Mouse (Mus musculus) neural tube, embryonic 13.5 days (tissue): Measurements from ENCODE around the gene Commd8. TPM values are rescaled to one million over a fixed set of nuclear protein-coding genes. Genes with fewer than 3 reads are reported as not detected.
"Not testable (repeated sequence)": the region's sequence is repeated elsewhere in the genome, so short reads cannot be mapped to it uniquely, and the experiment has no call there.

Experiments used
- ATAC-seq: fragments of 200-750 bp; cut with Nextera tagmentation; 2 replicates; pipeline ENCODE4 v1.8.0; 2017; ENCODE audit warnings: low read depth, mild to moderate bottlenecking, moderate TSS enrichment, moderate library complexity
- H3K27ac ChIP-seq: fragments of 300-500 bp; sonication (generic); replicated peaks from 2 replicates; pipeline ENCODE4 v1.5.1; 2015; ENCODE audit warnings: moderate library complexity, mild to moderate bottlenecking, inconsistent platforms
- H3K27me3 ChIP-seq: fragments of 300-500 bp; sonication (generic); 2 replicates; pipeline ENCODE4 v1.6.1; 2015; ENCODE audit warnings: mild to moderate bottlenecking, inconsistent platforms
- H3K36me3 ChIP-seq: fragments of 300-500 bp; sonication (generic); 2 replicates; pipeline ENCODE4 v1.6.1; 2015; ENCODE audit warnings: mild to moderate bottlenecking, inconsistent platforms
- H3K4me1 ChIP-seq: fragments of 300-500 bp; sonication (generic); replicated peaks from 2 replicates; pipeline ENCODE4 v1.6.1; 2015; ENCODE audit warnings: inconsistent platforms
- H3K4me2 ChIP-seq: fragments of 300-500 bp; sonication (generic); 2 replicates; pipeline ENCODE4 v1.6.1; 2015; ENCODE audit warnings: inconsistent platforms, mild to moderate bottlenecking, moderate library complexity
- H3K4me3 ChIP-seq: fragments of 300-500 bp; sonication (generic); 2 replicates; pipeline ENCODE4 v1.5.1; 2015; ENCODE audit warnings: mild to moderate bottlenecking, inconsistent platforms
- H3K9ac ChIP-seq: fragments of 300-500 bp; sonication (generic); 2 replicates; pipeline ENCODE4 v1.6.1; 2015; ENCODE audit warnings: moderate library complexity, mild to moderate bottlenecking, inconsistent platforms
- H3K9me3 ChIP-seq: fragments of 300-500 bp; sonication (generic); 2 replicates; pipeline ENCODE4 v1.6.1; 2016; ENCODE audit warnings: inconsistent platforms
- WGBS: fragments of 180-500 bp; shearing (Covaris S2); methylation state at CpG from one replicate; pipeline ENCODE4 v1.1.7; 2015; 5-methylcytosine and 5-hydroxymethylcytosine counted together
- polyA plus RNA-seq: library from polyadenylated mRNA; unstranded; fragments of >200 nt; fragmentation: Nextera tagmentation; extraction: Ambion mirVana; gene quantifications from 2 replicates; pipeline ENCODE4 v1.2.1, GENCODE M21; 2015

The Commd8 gene
- polyA plus RNA-seq, 1 experiment from 2014 or later, result 150 TPM

DNA sequence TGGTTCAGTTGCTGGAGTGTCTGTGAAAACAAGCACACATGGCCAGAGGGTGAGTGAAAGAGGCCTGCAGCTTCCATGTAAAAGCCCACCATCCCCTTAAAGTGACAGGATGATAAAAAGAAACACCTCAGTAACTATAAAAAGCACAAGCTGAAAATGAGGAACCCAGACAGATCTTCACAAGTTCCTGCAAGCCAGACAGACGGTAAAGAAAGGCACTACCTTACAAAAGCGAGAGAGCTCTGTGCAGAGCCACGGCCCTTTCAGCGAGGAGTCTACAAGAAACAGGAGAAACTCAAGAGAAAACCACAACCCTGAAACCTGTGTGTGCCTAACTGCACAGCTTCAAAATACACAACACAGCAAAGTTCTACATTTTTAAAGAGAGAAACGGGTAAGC is 5.1 kb downstream of the Commd8 start:
- Histone ChIP-seq H3K4me2 (no peak overlapping the region), H3K27me3 (no peaks in the 10 kb centered on the region), H3K9ac (no peak overlapping the region), H3K36me3 (peaks cover 49% of the 10 kb centered on the region), H3K4me3 (no peak overlapping the region), H3K27ac (no peak overlapping the region), H3K4me1 (peaks cover 30% of the 10 kb centered on the region), H3K9me3 (no peaks in the 10 kb centered on the region)
- WGBS, result 91% methylated on average over 5 of the region's 5 CpGs
- no peak for ATAC-seq

DNA sequence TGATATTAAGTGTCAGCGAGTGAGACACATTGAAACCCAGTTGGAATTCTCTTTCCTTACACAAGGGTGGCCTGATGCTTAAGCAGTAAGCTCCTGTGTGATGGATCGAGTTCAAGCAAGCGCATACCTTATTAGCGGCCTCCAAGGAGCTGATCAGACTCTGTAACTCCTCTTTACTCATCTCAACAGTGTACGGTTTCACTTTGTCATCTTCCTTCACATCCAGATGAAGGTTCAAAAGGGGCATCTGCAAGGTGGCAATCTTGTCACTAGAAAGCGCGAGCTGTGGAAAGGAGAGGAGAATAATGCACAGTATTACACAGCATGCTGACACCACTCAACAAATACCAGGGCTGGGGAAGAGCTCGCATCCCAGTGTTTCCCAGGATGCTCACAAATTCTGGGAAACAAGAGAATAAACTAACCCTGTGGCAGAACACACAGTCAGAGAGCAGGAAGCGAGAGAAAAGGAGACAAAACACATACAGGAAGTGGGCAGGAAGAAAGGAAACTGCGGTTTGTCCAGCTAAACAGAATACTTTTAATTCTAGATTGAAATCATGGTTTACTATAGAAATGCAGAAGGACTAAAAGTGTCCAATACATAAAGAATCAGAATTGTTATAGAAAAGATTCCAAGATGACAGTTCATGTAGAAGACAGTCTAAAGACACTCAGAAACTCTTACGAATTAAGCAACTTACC is 7.1 kb downstream of the Commd8 start:
- H3K36me3 ChIP-seq, result peaks cover 62% of the 10 kb centered on the region

DNA sequence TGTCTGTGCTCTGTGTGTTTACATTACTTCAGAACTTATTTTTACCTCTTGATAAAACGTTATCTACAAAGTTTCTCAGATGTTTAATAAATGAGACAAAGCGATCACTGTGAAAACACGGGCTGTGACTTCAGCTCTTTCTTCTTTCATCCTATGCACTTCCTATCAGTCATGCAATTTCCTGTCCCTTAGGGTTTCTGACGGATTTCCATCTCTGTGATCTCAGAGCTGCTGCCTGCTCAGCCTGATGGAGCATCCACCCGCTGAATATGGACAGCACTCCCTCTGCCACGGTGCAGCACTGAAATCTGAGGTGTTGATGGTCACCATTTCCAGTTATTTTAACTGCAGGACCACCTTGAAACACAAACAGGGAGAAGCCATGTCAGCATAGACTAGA is 8.5 kb downstream of the Commd8 start:
- ATAC-seq, result no peak
- Histone ChIP-seq H3K36me3 (peaks cover 64% of the 10 kb centered on the region), H3K4me1 (peaks cover 9% of the 10 kb centered on the region; the same call in 1 of the 2 replicates), H3K27ac (no peak overlapping the region), H3K9me3 (no peaks in the 10 kb centered on the region), H3K4me3 (no peak overlapping the region), H3K4me2 (no peak overlapping the region), H3K27me3 (no peaks in the 10 kb centered on the region), H3K9ac (no peak overlapping the region)
- WGBS, result 87% methylated on average over 6 of the region's 6 CpGs

More for the DNA sequence above, 7.1 kb downstream of the Commd8 start:
- no peak overlapping the region for H3K4me3 ChIP-seq
- 87% methylated on average over 11 of the region's 11 CpGs for WGBS
- no peak for ATAC-seq
- H3K27me3 ChIP-seq, result no peaks in the 10 kb centered on the region
- no peak overlapping the region for H3K27ac ChIP-seq
- no peak overlapping the region for H3K9ac ChIP-seq
- H3K4me2 ChIP-seq, result no peak overlapping the region
- H3K9me3 ChIP-seq, result no peaks in the 10 kb centered on the region
- H3K4me1 ChIP-seq, result peaks cover 14% of the 10 kb centered on the region; the same call in 1 of the 2 replicates

DNA sequence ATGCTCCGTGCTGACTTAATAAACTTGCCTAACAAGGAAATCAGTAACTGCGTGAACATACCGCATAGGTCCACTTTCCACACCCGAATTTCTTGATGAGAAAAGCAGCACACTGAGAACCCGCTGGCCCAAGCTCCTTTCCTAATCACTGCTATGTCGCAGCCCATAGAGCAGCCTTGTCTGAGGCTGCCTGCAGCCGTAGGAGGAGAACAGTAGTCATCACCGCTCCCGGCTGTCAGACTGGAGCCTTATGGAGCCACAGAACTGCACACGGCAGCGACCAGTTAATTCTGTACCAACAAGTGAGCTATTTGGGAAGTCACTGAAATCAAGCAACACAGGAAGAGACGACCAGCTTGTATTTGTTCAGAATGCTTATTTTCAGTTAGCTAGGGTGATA is 9.3 kb downstream of the Commd8 start:
- Histone ChIP-seq H3K27me3 (no peaks in the 10 kb centered on the region), H3K36me3 (peaks cover 64% of the 10 kb centered on the region), H3K9ac (no peak overlapping the region), H3K4me1 (0 out of 2 replicates have a peak, but pooled peaks cover 4% of the 10 kb centered on the region), H3K9me3 (no peaks in the 10 kb centered on the region), H3K4me2 (no peak overlapping the region), H3K4me3 (no peak overlapping the region), H3K27ac (no peak overlapping the region)
- ATAC-seq, result no peak
- 90% methylated on average over 12 of the region's 12 CpGs for WGBS

DNA sequence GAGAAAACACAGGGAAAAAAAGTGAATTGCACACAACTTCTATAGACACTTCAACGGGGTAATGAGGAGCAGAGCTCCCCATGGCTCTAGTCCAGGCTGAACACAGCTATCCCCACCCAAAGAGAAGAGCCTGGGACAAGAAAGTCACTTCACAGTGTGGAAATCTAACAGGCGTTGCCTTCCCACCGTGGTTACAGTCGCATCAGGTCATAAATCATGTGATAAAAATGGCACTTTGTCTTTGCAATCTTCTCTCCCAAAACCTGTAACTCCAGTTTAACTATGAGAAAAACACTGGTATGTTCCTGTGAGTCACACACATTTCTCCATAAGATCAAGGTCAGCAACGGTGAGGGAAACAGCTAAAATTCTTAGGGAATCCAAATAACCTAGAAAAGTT is 11.4 kb downstream of the Commd8 start:
- Histone ChIP-seq H3K4me3 (no peak overlapping the region), H3K27me3 (no peaks in the 10 kb centered on the region), H3K36me3 (peaks cover 51% of the 10 kb centered on the region), H3K27ac (no peak overlapping the region), H3K4me1 (no peaks in the 10 kb centered on the region), H3K4me2 (no peak overlapping the region), H3K9me3 (no peaks in the 10 kb centered on the region), H3K9ac (no peak overlapping the region)
- WGBS, result 84% methylated on average over 5 of the region's 5 CpGs
- no peak for ATAC-seq

DNA sequence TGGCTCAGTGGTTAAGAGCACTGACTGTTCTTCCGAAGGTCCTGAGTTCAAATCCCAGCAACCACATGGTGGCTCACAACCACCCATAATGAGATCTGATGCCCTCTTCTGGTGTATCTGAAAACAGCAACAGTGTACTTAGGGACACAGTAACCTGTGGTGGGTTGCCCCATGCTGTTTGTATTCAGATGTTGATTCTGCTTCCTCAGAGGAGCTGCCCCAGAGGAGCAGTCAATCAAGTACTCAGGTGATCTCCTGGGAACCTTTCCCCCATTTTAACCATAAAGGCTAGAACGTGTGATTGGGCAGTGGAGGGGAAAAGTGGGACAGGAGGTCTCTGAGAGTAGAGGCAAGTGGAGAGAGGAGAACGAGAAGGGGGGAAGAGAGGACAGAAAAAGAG is 12.3 kb downstream of the Commd8 start:
- not testable (repeated sequence) for H3K4me2 ChIP-seq, H3K27ac ChIP-seq, H3K4me3 ChIP-seq, H3K27me3 ChIP-seq, H3K9me3 ChIP-seq, H3K4me1 ChIP-seq, H3K9ac ChIP-seq, ATAC-seq
- WGBS, result 69% methylated on average over 3 of the region's 3 CpGs
- peaks cover 42% of the 10 kb centered on the region for H3K36me3 ChIP-seq

DNA sequence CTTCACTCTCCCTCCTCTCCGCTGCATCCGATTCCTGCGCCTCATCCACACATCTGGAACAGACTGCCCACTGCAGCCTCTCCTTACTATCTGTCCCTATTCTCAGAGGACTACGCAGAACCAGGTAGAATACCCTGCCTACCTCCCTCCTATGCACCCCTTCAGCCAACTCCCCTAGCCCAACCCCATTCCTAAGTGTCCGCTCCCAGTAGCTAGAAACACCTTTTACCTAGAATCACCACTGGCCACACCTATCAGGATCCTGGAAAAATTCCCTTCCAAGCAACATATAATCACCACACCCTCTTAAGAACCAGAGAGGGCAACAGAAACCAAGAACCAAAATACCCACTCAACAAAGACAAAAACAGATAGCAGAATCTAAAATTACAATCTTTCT is 17.1 kb downstream of the Commd8 start:
- Histone ChIP-seq H3K27ac (no peak overlapping the region), H3K4me2 (no peak overlapping the region), H3K9me3 (no peaks in the 10 kb centered on the region), H3K36me3 (peaks cover 6% of the 10 kb centered on the region), H3K27me3 (no peaks in the 10 kb centered on the region), H3K4me1 (no peaks in the 10 kb centered on the region), H3K9ac (no peak overlapping the region), H3K4me3 (no peak overlapping the region)
- no peak for ATAC-seq
- 97% methylated on average over 5 of the region's 5 CpGs for WGBS

DNA sequence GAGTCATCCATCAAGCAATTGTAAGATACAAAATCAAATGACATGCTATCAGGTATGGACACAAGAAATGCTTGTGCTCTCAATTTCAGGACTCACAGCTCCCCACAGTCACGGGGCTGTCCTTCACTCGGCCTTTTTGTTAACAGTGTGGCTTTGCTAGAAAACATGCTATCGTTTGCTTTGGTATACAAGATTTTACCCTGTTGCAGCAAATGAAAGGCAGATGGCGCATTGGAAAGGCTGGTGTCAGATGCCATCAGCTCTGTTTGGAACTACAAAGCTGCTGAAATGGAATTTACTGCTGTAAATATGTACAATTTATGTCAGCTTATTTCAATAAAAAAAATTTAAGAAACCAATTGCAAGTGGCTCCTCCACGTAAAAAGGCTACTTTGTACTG is 19.3 kb downstream of the Commd8 start:
- Histone ChIP-seq H3K27ac (no peak overlapping the region), H3K4me2 (no peak overlapping the region), H3K9me3 (no peaks in the 10 kb centered on the region), H3K27me3 (no peaks in the 10 kb centered on the region), H3K9ac (no peak overlapping the region), H3K4me3 (no peak overlapping the region), H3K36me3 (no peaks in the 10 kb centered on the region), H3K4me1 (no peaks in the 10 kb centered on the region)
- whole genome bisulfite sequencing, result 64% methylated on average over 5 of the region's 5 CpGs
- ATAC-seq, result no peak

DNA sequence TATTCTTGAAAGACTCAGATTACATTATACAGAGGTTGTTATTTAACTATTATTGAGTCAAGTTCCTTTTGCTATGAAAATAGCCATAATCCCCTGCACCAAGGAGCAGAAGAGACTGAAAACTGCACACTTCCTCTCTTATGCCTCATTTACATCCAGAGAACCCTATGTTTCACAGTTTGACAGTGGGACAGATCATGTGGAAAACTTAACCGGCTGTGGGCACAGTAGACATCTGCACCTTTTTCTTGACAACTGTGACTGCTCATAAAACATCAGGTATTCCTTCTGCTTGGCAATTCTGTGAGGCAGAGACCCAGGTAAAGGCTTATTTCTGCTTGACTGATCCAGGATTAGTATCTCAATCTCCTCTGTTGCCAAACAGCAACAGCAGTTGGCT is 28.4 kb downstream of the Commd8 start:
- no peak for ATAC-seq
- Histone ChIP-seq H3K4me1 (no peaks in the 10 kb centered on the region), H3K27ac (no peak overlapping the region), H3K4me3 (no peak overlapping the region), H3K9me3 (no peaks in the 10 kb centered on the region), H3K4me2 (no peak overlapping the region), H3K36me3 (no peaks in the 10 kb centered on the region), H3K27me3 (no peaks in the 10 kb centered on the region), H3K9ac (no peak overlapping the region)
- 68% methylated on average over 1 of the region's 1 CpGs for WGBS

DNA sequence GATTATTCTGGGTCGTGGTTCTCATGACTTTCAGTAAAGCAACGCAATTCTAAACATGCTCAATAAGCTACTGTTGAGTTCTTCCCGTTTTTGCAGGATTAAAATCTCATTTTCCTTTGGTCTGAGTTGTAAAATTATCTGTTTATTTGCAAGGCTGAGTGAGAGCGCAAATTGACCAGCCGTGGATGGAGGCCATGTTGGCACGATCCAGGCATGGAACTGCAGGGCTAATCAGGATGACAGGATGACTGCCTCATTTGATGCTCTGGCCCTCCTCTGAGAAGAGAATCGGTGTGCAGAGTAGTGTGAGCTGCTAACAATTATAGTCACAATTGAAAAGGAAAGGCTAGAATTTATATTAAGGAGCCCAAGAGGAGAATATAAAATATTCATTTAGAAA is 29.7 kb downstream of the Commd8 start:
- Histone ChIP-seq H3K27ac (no peak overlapping the region), H3K4me3 (no peak overlapping the region)

DNA sequence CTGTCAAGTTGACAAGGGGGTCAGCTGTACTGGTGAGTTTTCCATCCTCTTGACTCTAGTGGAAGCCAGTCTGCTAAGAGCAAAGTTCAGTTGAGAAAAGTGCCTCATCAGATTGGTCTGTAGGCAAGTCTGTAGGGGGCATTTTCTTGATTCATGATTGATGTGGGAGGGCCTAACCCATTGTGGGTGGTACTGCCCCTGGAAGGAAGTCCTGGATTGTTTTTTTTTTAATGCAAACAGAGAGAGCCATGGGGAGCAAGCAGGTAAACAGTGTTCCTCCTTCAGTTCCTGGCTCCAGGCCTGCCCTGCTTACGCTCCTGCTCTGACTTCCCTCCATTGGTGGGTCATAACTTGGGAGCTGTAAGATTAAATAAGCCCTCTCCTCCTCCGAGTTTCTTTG is 34.1 kb downstream of the Commd8 start:
- no peak for ATAC-seq
- Histone ChIP-seq H3K9ac (no peak overlapping the region), H3K27me3 (no peaks in the 10 kb centered on the region), H3K27ac (no peak overlapping the region), H3K9me3 (no peaks in the 10 kb centered on the region), H3K36me3 (no peaks in the 10 kb centered on the region), H3K4me2 (no peak overlapping the region), H3K4me3 (no peak overlapping the region), H3K4me1 (no peaks in the 10 kb centered on the region)
- 60% methylated on average over 2 of the region's 2 CpGs for WGBS

More for the DNA sequence above, 29.7 kb downstream of the Commd8 start:
- no peaks in the 10 kb centered on the region for H3K36me3 ChIP-seq
- no peak overlapping the region for H3K4me2 ChIP-seq
- 90% methylated on average over 7 of the region's 7 CpGs for WGBS
- H3K4me1 ChIP-seq, result no peaks in the 10 kb centered on the region
- H3K9me3 ChIP-seq, result no peaks in the 10 kb centered on the region
- ATAC-seq, result no peak
- no peak overlapping the region for H3K9ac ChIP-seq
- H3K27me3 ChIP-seq, result no peaks in the 10 kb centered on the region

DNA sequence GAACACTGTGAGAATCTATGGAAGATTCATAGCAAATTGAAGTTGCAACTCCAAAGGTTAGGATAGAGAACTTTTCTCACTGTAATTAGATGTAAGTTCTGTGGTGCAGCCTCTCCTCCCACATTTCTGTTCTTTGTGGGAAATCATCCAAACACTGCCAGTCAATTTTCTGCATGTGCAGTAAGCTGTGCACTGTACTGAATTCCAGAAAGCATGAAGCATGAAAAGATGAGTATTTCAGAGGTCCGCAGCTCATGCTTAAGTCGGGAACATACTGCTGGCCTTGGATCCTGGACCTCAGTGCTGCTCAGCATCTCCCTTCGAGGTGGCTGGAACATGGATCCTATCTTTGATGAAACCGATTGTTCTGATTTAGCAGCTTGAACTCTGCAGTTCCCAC is 41.3 kb downstream of the Commd8 start:
- Histone ChIP-seq H3K4me2 (no peak overlapping the region), H3K9me3 (no peaks in the 10 kb centered on the region), H3K4me3 (no peak overlapping the region), H3K36me3 (no peaks in the 10 kb centered on the region), H3K27ac (no peak overlapping the region), H3K4me1 (peaks cover 6% of the 10 kb centered on the region; the same call in 1 of the 2 replicates), H3K9ac (no peak overlapping the region), H3K27me3 (no peaks in the 10 kb centered on the region)
- 86% methylated on average over 4 of the region's 4 CpGs for WGBS
- ATAC-seq, result no peak

DNA sequence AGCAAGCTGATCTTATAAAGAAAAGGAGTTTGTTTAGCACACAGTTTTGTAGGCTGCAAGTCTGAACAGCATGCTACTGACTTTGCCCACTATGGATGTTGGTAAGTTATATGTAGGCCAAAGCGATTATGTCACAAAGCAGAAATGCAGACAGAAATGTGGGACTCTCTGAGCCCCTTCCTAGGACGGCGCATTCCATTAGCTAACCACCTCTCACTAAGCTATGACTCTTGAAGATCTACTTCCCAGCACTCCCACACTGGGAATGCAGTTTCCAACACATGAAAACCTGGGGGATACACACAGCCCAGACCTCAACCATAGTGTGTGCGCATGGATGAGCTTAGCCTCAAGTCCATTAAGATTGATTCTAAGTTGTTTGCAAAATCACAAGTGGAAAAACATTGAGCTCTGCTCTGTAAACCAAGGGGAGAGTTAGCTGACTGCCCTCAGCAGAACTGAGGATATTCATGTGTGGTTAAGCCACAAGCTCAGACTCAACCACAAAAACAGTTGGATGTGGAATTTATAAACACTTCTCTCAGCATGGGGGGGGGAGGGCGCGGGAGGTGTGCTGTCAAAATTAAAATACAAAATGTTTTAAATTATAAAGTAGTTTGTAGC is 45.5 kb downstream of the Commd8 start:
- Histone ChIP-seq H3K36me3 (no peaks in the 10 kb centered on the region), H3K27ac (no peak overlapping the region), H3K9ac (no peak overlapping the region), H3K27me3 (no peaks in the 10 kb centered on the region), H3K4me3 (no peak overlapping the region), H3K9me3 (no peaks in the 10 kb centered on the region), H3K4me1 (peaks cover 6% of the 10 kb centered on the region; the same call in 1 of the 2 replicates), H3K4me2 (no peak overlapping the region)
- WGBS, result 89% methylated on average over 6 of the region's 6 CpGs
- ATAC-seq, result no peak
